Mouse (Mus musculus) c-Kit-positive CD71-negative TER-119-negative erythroid progenitor cells, embryonic 14.5 days (primary cell): ENCODE measurements around the gene Gtf2e1.

Experiments used
- DNase-seq: peaks from one replicate; pipeline ENCODE4 v3.0.0-alpha.2; 2013; ENCODE audit warnings: low read depth

Gtf2e1 gene

GRCm38 (mm10) chr16:37478311-37479291, 61.0 kb downstream of the Gtf2e1 start:
- DNase-seq: no peak

- no peak for DNase-seq
Observed at GRCm38 (mm10) chr16:37472620-37473312, 66.8 kb downstream of the Gtf2e1 start.

DNA sequence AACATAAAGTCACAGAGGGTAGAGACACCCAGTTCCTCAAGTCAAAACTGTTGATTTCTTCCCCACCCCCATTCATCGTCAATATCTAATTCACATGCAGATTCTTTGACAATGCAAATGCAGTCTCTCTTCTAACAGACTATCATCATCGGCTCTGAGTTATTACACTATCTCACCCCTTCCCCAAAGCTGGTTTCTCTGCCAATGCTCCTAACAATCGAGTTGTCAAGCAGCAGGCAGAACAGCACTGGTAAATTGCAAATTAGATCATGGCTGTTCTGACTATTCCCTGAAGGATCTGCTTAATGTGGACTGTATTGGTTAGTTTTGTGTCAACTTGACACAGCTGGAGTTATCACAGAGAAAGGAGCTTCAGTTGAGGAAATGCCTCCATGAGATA, 70.0 kb downstream of the Gtf2e1 start:
- no peak for DNase-seq

GRCm38 (mm10) chr16:37463981-37464380, 75.6 kb downstream of the Gtf2e1 start:
- no peak for DNase-seq

DNA sequence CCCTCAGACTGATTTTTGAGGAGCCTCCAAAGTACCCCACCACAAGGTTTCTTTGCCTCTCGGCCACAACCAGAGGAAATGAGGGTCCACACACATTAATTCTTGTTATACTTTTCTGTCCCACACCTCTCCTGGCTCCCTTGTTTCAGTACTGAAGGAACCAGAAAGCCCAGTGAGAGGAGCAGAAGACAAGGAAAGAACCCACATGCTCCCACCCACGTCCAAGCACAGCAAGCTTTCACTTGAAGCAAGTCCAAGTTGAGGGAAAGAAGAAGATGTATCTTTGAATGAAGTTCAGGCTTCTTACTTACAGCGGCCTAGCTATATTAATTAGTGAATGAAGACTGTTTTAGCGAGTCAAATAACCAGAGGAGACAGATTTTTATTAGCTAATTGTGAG, 76.7 kb downstream of the Gtf2e1 start:
- DNase-seq: no peak

DNA sequence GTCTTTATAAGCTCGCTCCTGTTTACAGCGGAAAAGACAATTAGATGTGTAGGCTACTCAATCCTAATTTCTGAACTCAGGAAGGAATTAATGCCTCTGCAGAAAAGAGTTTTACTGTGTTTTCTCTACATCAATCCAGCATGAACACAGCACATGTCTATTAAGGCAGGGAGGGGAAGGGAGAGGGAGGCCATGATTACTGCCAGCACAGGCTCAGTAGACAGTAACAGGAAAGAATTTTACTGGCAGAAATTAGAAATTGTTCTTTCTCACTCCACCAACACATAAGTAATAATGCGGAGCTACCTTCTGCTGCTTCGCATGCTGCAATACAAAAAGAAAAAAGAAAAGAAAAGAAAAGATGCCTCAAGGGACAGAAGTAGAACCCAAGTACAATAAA, 78.0 kb downstream of the Gtf2e1 start:
- no peak for DNase-seq
